Mouse (Mus musculus) cerebellum, adult 2 months (tissue): ENCODE results near the gene Il34. TPM values are rescaled to one million over a fixed set of nuclear protein-coding genes. Genes with fewer than 3 reads are reported as not detected.

Source experiments
- DNase-seq, 2 experiments: peaks; one replicate each; pipeline ENCODE4 v3.0.0; 2021
- H3K27ac ChIP-seq: fragments of 200-500 bp; 2 replicates; pipeline ENCODE4 v1.5.1; 2012; ENCODE audit warnings: low read length, control low read depth, inconsistent platforms; ENCODE audit not compliant: insufficient read depth
- H3K27me3 ChIP-seq: fragments of 200-500 bp; 2 replicates; pipeline ENCODE4 v1.6.1; 2012; ENCODE audit warnings: inconsistent platforms, mild to moderate bottlenecking, low read length, moderate library complexity; ENCODE audit not compliant: control insufficient read depth, insufficient read depth
- H3K4me1 ChIP-seq: fragments of 200-500 bp; 2 replicates; pipeline ENCODE4 v1.6.1; 2011; ENCODE audit warnings: low read length; ENCODE audit not compliant: control insufficient read depth, insufficient read depth
- H3K4me3 ChIP-seq: fragments of 200-500 bp; replicated peaks from 2 replicates; pipeline ENCODE3; 2011; ENCODE audit warnings: mild to moderate bottlenecking, low read depth, low read length, control low read depth; ENCODE audit not compliant: insufficient read depth
- CTCF ChIP-seq: fragments of 200-500 bp; IDR thresholded peaks from 2 replicates; pipeline ENCODE4 v1.5.1; 2011; ENCODE audit warnings: low read depth, mild to moderate bottlenecking, control low read depth, low read length, moderate library complexity, borderline replicate concordance; ENCODE audit not compliant: insufficient read depth
- POLR2A ChIP-seq: fragments of 200-500 bp; IDR thresholded peaks from 2 replicates; pipeline ENCODE4 v1.6.1; 2011; ENCODE audit warnings: low read length, control low read depth, borderline replicate concordance; ENCODE audit not compliant: insufficient read depth
- WGBS: fragments of 180-500 bp; shearing (Covaris S2); methylation state at CpG from one replicate; pipeline ENCODE4 v1.1.7; 2018; 5-methylcytosine and 5-hydroxymethylcytosine counted together
- polyA plus RNA-seq: library from polyadenylated mRNA; depleted of rRNA; stranded (reverse); fragments of >200 nt; gene quantifications from 2 replicates; pipeline ENCODE4 v1.2.3, GENCODE M21; 2012

The Il34 gene
- polyA plus RNA-seq, 1 experiment, result 21.1 TPM

GRCm38 (mm10) chr8:110750269-110750668 is 55.5 kb downstream of the Il34 start:
- 42% methylated on average over 13 of the region's 13 CpGs for WGBS
- Histone ChIP-seq H3K4me1 (no peaks in the 10 kb centered on the region), H3K4me3 (no peak overlapping the region), H3K27ac (no peak overlapping the region), H3K27me3 (no peaks in the 10 kb centered on the region)
- TF ChIP-seq CTCF (no peak), POLR2A (no peak)
- DNase-seq, result no peak

GRCm38 (mm10) chr8:110749500-110750170 is 56.1 kb downstream of the Il34 start:
- peak in 1 of 2 experiments; percentile 29 for DNase-seq
- 59% methylated on average over 10 of the region's 10 CpGs for WGBS
- TF ChIP-seq POLR2A, result no peak
- peak; percentile 46; the same call in 1 of the 2 replicates for TF ChIP-seq CTCF
- Histone ChIP-seq H3K4me3 (no peak overlapping the region), H3K4me1 (no peaks in the 10 kb centered on the region), H3K27me3 (no peaks in the 10 kb centered on the region), H3K27ac (no peak overlapping the region)

GRCm38 (mm10) chr8:110746661-110747060 is 59.1 kb downstream of the Il34 start:
- 71% methylated on average over 9 of the region's 9 CpGs for WGBS
- TF ChIP-seq CTCF (no peak), POLR2A (no peak)
- no peak for DNase-seq
- peaks cover 5% of the 10 kb centered on the region for H3K4me1 ChIP-seq
- H3K27me3 ChIP-seq, result no peaks in the 10 kb centered on the region
- H3K27ac ChIP-seq, result no peak overlapping the region
- H3K4me3 ChIP-seq, result no peak overlapping the region

- TF ChIP-seq POLR2A (no peak), CTCF (no peak)
- 95% methylated on average over 10 of the region's 10 CpGs for WGBS
- no peak for DNase-seq
- Histone ChIP-seq H3K4me1 (peaks cover 9% of the 10 kb centered on the region), H3K4me3 (no peak overlapping the region), H3K27me3 (no peaks in the 10 kb centered on the region), H3K27ac (no peak overlapping the region)
These were observed 60.6 kb downstream of the Il34 start for GRCm38 (mm10) chr8:110745162-110745561.

- TF ChIP-seq CTCF (no peak), POLR2A (no peak)
- 86% methylated on average over 5 of the region's 5 CpGs for WGBS
- no peak overlapping the region for H3K4me3 ChIP-seq
- H3K27me3 ChIP-seq, result no peaks in the 10 kb centered on the region
- peak in 1 of 2 experiments; percentile 30 for DNase-seq
- H3K27ac ChIP-seq, result no peak overlapping the region
- H3K4me1 ChIP-seq, result peaks cover 15% of the 10 kb centered on the region
These were observed 63.3 kb downstream of the Il34 start for GRCm38 (mm10) chr8:110742452-110742818.

GRCm38 (mm10) chr8:110741816-110742451 is 63.8 kb downstream of the Il34 start:
- Histone ChIP-seq H3K4me3 (no peak overlapping the region), H3K4me1 (peaks cover 15% of the 10 kb centered on the region), H3K27ac (no peak overlapping the region), H3K27me3 (no peaks in the 10 kb centered on the region)
- DNase-seq, result peak in 1 of 2 experiments; percentile 37
- TF ChIP-seq CTCF, result no peak
- TF ChIP-seq POLR2A, result no peak
- 34% methylated on average over 15 of the region's 15 CpGs for WGBS

- Histone ChIP-seq H3K4me3 (no peak overlapping the region), H3K27me3 (no peaks in the 10 kb centered on the region), H3K4me1 (peaks cover 15% of the 10 kb centered on the region), H3K27ac (no peak overlapping the region)
- WGBS, result 80% methylated on average over 5 of the region's 5 CpGs
- peak in 1 of 2 experiments; percentile 27 for DNase-seq
- TF ChIP-seq CTCF, result no peak
- no peak for TF ChIP-seq POLR2A
These were observed 65.0 kb downstream of the Il34 start for GRCm38 (mm10) chr8:110740629-110741175.
